Mouse (Mus musculus) left cerebral cortex, postnatal 25 days (tissue): ENCODE measurements at regions not wholly inside any gene's neighbourhood (a gene's known extent, or its start where the extent isn't known, plus 50 kb on each side); places are given as distances from the start of the nearest gene placed in this dataset.

ENCODE experiments used
- DNase-seq, 2 experiments: peaks; one replicate each; pipeline ENCODE4 v3.0.0; 2022; ENCODE audit warnings: low spot score in 2 of 2, mixed read lengths in 1 of 2
- intact Hi-C: fragments of 180-260 bp; cut with DNase I; formaldehyde crosslinking; loops from one replicate; pipeline ENCODE4 v1.15.1; 2025

DNA sequence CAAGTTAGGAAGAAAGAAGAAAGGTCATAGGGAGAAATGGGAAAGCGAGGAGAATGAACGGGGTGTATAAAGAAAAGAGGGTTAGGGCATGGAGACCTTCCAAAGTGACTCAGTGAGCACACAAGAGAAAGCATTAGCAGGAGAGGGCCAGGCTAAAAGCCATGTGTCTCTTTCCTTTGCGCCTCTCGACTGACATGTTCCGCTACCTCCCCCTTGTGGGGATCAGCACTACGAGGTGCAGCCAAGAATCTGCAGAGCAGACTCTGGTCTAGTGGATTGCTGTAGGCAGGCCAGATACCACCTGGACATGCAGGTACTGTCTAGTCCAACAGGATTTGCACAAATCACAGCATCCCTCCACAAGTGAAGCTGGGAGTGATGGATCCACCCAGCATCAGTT, 54.0 kb downstream of the Kcna5 start:
- intact Hi-C loops, result no loop called here
- DNase-seq, result no peak

DNA sequence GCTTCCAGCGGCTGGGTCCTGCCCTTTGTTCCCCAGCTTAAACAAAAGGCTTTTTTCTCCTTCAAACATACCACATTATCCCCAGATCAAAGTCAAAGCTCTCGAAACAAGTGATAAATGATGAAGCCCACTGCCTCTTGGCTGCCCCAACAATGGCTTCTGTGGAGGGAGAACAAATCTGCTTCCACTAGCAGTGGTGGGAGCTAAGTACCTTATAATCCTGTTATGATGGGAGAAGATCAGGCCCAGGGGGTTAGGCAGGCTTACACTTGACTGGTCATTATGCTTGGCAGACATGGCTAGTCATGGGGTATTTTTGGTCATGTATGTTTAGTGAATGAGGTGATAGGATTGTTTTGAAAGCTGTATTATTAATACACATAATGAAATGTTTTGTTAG, 57.7 kb downstream of the Kcna5 start:
- no peak for DNase-seq
- intact Hi-C loops, result loop anchor here (10.0 kb wide), 1 partner anchor 323 kb away; no protein-coding TSS in a partner anchor

DNA sequence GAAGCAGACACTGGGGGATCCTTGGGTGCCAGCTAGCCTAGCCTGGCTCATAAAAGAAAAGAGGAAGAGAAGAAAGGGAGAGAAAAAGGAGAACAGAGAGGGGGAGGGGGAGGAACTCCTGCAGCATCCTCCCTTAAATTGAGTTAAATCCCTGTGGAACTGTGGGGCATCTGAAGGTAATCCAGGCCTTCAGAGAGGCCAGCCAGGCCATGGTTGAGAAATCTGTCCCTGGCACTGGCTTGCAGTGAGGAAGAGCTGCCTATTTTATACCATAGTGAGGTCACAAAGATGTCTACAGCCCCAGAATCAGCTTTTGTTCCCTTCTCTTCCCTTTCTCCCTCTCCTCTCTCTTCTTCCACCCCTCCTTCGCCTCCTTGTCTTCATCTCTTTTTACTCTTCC, 58.5 kb downstream of the Kcna5 start:
- intact Hi-C loops, result loop anchor here (10.0 kb wide), 1 partner anchor 322 kb away; no protein-coding TSS in a partner anchor
- DNase-seq, result no peak

DNA sequence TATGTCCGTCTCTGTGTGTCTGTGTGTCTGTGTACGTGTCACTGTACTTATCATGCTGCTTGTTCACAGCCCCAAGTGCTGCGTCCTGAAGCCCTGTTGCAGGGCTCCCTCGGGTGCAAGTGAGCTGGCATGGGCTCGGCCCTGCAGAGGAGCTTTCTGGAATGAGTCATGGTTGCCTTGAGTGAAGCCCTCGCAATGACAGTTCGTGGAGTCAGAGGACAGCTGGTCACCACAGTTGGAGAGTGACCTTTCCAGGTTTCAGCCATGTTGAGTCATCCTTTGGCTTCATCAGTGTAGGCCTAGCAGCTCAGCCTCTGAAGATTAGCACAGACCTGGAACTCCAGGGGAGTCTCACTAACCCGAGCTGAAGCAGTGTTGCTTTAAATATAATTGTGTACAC, 59.7 kb downstream of the Kcna5 start:
- intact Hi-C loops, result loop anchor here (10.0 kb wide), 1 partner anchor 321 kb away; no protein-coding TSS in a partner anchor
- no peak for DNase-seq

DNA sequence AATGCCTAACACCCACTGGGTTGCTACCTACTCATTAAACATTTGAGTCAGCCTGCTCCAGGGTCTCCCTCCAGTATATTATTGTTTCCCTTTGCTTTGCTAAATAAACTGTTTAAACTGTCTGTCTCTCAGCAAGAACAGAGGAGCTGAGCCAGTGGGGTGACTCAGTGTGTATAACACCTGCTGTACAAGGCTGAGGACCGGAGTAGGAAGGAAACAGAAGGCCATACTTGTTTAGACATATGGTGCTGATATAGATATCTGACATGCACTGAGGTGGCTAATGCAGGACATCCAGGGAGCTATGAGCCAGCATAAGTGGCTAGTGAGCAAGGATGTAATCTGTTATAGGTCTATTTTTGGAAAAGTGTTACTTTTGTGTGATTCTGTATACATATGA, 81.5 kb downstream of the Kcna5 start:
- intact Hi-C loops, result no loop called here
- no peak for DNase-seq

DNA sequence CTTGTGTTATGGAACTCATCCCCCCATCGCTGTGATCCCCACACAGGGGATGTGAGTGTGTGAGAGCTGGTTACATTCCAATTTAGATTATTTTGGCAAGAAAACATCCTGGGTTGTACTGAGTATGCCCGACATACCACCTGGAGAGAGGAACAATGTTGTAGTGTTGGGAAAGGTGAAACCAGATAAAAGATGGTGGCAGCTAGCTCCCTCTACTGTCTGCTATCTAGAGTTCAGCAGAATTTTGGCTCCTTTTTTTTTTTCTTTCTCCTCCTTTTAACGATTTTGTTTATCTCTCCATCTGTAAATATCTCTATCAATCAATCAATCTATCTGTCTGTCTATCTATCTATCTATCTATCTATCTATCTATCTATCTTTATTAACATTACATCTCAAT, 89.7 kb downstream of the Kcna5 start:
- DNase-seq, result no peak
- intact Hi-C loops, result no loop called here

DNA sequence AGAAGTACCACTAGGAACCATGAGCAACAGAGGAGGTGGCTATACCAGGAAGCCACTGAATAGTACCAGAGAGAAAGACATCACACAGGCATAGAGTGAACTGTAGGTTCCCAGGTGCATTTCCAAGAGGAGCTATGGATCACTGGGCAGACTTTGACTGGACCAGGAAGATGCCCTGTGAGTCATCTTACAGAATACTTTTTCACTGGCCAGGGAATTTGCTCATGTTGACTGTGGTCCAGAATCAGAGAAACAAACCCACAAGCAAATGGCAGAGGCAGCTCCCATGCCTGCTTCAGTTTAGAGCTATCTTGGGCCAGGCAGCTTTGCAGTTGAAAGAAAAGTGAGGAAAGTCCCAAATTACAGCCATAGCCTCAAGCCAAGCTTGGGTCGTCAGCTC, 95.0 kb downstream of the Kcna5 start:
- intact Hi-C loops, result no loop called here
- DNase-seq, result no peak

DNA sequence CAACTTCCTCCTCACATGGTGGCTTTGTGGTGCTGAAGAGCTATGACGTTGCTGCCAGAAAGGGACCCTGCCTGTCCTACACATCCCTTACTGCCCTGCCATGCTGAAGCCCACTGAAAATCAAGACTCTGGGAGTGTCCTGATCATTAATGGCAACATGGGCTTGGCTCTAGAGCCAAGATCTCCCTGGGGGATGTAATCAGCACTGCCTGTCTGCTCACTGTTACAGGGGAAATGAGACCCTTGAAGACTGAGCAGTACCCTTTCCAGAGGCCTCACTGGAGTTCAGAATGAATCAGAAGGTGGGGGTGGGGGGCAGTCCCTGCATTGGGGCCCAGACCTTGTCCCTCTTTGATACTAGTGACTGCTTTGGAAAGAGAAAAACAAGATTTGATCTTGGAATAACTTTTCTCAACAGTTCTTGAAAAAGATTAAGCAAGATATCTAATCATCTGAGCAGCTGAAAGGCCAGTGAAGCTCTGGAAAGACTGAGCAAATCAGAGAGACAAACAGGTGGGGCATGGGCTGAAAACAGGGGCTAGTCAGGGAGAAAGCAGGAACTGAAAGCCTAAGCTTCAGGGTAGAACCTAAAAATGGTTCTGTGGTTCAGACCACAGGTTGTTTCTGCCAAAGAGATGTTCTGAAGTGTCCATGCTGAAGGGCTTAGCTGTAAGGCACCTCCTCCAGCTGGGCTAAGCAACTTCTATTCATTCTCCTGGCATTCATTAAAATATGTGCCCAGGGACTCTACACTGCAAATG, 97.1 kb downstream of the Kcna5 start:
- intact Hi-C loops, result no loop called here
- no peak for DNase-seq

DNA sequence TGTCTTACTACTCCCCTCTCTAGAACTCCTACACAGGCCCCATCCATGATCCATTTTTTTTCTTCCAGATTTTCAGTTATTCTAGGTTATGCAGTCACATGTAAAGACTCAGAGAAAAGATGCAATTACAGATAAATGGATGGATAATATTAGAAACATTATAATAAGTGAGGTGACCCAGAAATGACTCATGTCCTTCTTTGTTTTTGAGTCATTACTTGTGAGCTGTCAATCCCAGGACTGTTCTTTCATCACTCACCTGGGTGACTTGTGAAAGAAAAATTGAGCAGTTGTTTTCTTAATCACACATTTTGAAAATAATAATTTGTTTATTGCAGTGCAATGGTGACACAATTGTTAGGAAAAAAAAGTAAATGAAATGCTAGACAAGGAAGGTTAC, 108.0 kb downstream of the Kcna5 start:
- no peak for DNase-seq
- intact Hi-C loops, result no loop called here

DNA sequence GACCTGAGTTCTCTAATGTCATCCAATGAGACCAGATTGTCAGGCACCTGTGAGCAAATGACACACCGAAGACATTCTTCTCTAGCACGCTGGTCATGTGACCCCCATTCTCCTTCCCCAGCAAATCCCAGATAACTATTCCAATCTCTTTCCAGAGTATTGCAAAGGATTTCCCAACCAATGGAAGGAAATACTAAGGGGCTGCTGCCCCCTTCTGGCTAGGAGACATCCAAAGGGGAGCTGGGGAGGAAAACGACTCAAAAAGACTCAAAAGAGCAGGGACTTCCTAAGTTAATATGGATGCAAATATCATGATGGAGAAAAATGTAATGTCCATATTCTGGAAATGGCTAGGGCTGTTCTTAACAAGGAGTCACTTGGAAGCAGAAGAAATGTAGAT, 129.5 kb downstream of the Kcna5 start:
- DNase-seq, result peak in 1 of 2 experiments; percentile 24
- intact Hi-C loops, result loop anchor here (2.0 to 5.0 kb wide), 2 partner anchors 253 to 783 kb away; no protein-coding TSS in a partner anchor

DNA sequence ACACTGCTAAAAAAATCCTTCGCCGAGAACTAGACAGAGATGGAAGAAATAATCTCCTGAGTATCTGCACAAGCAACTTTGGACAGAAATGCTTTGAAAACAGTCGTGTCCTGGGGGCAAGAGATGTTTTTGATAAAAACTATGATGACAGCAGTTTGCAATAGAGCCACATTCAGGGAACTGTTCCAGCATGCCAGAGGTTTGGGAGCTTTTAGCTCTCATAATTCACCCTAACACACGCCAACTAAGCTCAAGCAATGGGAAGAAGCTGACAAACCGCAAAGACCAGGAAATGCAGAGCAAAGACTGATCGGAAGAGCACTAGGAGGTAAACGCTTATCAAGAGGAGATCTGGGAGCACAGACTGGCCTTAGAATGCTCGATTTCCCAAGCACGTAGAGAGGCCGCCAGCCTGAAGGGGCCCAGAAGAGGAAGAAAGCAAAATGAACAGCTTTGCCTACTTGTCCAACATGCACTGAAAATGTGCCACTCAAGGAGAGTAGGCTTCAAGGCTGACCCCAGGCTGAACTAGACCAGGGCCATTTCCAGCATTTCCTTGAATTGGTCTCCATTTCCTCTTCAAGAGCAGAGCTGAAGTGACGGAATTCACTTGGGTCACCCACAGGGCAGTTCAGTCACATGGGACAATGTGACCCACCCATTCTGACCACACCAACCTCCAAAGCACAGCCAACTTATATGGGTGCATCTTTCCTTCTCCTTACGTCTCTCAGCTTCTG, 130.7 kb downstream of the Kcna5 start:
- intact Hi-C loops, result loop anchor here (2.0 to 5.0 kb wide), 2 partner anchors 252 to 782 kb away; no protein-coding TSS in a partner anchor
- DNase-seq, result no peak

DNA sequence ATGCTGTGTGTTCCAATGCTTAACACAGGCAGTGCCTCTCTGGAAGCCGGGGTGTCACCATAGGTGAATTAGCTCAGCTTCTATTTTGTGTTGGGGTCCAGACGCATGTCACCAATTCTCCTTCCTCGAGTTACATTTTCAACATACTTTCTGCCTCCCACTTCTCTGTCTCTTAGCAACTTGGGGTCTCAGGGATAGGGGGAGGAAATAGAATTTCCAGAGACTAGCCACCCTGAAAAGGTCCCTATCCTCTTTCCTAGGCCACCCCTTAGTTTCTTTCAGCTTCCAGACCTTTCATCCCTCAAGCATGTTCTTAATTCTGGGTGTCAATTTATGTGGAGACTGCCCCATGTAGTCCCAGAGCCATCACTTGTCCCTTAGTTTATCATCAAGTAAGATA, 135.6 kb downstream of the Kcna5 start:
- intact Hi-C loops, result no loop called here
- DNase-seq, result no peak

DNA sequence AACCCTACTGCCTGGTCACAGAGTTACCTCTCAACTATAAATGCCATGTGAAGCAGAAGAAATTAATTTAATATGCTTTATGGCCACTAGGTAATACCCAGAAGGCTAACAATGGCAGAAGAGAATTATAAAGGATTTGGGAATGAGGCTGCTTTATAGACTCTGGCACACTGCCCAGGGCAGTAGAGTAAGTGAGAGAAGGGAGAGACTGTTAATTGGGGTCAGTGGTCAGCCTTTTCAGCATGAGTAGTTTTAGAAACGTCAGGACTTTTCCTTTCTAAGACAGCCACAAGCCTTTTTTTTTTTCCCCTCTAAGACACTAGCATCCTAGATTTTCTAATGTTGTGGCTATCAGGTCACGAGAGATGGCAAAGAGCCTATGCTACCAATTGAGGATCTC, 136.6 kb downstream of the Kcna5 start:
- no peak for DNase-seq
- intact Hi-C loops, result no loop called here

DNA sequence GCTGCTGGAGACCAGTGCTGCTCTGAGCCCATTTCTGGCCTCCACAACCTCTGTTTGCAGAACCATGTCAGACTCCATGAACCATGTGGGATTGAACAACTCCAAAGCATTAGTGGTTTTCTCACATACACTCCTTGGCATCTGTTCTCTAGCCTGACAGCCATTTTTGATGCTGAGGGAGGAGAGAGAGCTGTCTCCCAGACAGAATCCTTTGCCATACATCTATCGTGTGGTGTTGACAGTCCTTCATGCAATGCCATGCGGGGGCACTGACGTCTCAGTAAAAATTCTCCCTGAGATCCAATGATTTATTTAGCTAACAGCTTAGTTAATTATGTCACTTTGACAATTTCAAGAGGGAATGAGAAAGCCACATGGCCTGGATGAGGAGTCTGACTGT, 140.2 kb downstream of the Kcna5 start:
- intact Hi-C loops, result no loop called here
- DNase-seq, result no peak

DNA sequence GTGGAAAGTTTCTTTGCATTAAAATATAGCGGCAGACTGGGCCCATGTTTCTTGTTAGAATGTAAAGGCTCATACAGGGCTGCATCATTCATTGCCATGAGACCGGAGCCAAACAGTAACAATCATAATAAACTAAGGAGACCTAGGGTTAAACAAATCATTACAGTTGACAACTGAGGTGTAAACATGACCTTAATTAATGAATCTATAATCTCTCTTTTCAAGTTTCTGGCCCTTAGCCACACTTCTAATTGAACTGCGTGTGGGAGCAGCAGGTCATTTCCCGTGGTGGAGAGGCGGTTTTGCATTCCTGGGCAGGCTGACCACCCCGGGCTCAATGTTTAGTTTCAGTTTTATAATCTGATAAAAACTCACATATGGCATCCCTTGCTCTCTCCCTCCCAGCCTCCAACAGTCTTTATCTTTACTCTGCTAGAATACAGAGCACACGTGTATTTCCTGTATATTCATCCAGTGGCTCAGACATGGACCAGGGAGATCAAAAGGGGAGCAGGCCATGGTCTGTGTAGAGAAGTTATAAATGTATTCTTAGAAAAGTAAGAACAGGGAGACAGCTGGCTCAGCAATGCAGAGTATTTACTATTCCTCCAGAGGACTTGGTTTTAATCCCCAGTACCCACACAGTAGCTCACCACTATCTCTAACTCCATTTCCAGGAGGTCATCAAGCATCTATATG, 141.0 kb downstream of the Kcna5 start:
- intact Hi-C loops, result no loop called here
- DNase-seq, result no peak

DNA sequence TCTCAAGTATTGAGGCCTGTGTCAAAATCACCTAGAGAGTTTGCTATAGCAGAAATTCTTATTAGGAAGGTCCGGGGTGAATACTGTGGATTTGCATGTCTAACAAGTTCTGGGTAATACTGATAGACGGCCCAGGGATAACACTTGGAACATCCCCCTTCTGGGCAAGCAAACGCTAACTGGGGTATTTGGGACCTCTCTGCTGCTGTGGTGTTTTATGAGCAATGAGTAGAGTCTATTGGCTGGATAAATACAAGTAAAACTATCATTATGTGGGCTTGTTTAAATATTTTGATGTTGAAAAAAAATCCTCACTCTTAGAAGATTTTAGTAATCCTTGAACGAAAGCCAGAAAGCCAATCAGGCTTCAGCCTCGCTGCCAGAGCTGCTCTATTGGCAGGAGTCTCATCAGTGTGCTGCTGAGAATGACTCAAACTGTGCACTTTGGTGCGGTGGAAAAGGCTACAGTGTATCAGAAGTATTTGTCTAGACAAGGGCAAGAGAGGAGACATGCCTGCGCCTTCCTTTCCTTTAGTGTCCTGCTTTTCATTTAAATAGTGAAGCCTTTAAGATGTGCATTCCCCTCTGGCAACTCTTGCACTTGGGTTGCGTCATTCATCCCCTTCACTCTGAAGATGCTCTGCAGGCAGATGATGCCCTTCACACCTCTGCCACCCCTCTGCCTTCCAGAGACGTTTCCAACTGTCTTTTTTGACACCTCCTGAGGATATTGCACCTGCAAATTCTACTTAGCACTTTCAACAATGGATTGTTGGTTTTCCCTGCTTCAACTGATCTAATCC, 150.8 kb downstream of the Kcna5 start:
- DNase-seq, result no peak
- intact Hi-C loops, result no loop called here

DNA sequence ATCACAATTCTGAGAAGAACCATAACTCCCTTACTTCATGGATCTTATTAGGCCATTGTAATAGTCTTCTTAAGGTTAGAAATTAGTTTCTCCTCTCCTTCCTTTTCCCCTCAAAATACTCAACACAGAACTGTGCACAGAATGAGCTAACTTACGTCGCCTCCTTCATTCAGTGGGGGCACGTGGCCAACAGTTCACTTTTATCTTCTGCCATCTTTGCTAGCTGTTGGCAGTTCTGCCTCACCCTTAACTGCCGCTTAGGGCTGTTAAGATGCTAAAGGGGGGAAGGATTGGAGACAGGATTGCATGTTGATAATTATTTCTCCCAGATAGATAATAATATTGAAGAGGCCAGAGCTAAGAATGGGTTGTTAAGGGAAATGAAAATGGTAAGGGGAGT, 158.0 kb downstream of the Kcna5 start:
- intact Hi-C loops, result loop anchor here (10.0 kb wide), 1 partner anchor 222 kb away; no protein-coding TSS in a partner anchor
- no peak for DNase-seq

DNA sequence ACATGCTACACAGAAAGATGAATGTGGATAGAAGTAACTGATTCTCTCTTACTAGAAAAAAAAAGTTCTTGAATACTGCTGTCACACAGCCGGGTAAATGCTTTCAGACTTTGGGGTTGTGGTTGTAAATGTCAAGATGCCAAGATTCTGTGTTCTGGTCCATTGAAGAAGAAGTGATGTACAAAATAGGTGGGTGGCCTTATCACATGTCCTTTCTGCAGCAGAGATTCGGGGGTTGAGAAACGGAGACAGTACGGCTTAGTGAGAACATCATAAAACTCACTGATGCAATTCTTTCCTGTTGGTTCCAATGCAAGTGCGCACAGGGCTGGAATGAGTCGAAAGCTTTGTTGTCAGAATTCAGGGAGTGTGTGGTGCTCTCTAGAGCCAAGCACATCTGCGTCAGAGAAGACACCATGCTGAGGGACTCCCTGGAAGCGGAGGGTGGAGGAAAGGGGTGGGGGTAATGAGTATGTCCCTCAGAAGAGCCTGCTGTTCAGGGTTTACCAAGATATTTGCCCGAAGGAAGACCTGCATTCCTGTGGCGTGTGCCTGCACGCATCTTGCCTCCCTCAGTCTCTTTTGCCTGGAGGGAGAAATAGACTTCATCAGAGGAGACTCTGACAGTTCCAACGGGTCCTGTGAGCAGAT, 160.1 kb downstream of the Kcna5 start:
- intact Hi-C loops, result loop anchor here (10.0 kb wide), 1 partner anchor 220 kb away; no protein-coding TSS in a partner anchor
- no peak for DNase-seq

DNA sequence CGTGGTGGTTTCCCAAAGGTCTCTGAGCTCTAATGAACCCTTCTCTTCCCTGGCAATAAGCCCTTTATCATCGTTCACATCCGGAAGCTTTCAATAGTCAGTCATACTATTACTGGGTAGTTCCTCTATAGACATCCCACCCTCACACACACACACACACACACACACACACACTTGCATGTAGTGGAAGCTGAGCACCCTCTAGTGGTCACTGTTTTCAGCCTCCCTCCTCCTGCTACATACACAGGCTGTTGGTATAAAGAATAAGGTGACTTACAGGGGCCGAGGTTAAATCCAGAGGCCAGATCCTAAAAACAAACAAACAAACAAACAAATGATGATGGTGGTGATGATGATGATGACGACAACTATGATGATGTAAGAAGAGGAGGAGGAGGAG, 163.2 kb downstream of the Kcna5 start:
- intact Hi-C loops, result loop anchor here (10.0 kb wide), 1 partner anchor 217 kb away; no protein-coding TSS in a partner anchor
- peak; percentile 12 to 34 for DNase-seq
